Mouse (Mus musculus): ENCODE measurements around the gene Nbl1.

The Nbl1 gene

DNA sequence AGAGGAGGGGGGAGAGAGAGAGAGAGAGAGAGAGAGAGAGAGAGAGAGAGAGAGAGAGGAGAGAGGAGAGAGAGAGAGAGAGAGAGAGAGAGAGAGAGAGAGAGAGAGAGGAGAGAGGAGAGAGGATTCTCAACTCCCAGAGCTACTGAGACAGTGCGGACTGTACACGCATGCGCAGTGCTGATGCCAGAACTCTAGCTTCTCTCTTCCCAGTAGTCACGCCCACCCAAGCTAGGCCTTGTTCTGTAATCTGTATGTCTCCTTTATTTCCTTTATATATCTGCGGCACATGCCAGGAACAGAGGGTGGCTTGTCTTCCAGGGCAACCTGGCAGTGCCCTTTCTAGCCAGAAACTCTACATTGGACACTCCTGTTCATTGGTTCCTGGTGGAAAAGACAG is 28.0 kb downstream of the Nbl1 start:
- no peak for DNase-seq (ENCODE audit: low spot score in 2 of 2)

DNA sequence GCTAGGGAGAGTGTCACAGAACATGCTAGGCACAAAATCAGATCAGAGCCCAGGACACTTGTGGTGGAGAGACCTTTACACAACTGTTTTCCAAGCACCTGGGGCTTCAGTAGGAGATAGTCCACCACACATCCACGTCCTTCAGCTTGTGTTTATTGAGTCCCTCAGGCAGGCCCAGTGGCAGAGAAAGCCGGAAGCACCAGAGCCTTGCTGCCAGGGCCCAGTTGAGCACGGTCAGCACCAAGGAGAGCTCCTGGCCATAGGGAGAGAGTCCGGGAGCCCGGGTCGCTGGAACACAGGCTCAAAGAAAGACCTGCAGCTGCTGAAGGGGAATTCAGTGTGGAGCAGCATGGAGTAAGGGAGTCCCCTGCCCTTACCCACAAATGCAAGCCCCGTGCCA is 33.2 kb downstream of the Nbl1 start:
- DNase-seq (ENCODE audit: low spot score in 2 of 2) = no peak

DNA sequence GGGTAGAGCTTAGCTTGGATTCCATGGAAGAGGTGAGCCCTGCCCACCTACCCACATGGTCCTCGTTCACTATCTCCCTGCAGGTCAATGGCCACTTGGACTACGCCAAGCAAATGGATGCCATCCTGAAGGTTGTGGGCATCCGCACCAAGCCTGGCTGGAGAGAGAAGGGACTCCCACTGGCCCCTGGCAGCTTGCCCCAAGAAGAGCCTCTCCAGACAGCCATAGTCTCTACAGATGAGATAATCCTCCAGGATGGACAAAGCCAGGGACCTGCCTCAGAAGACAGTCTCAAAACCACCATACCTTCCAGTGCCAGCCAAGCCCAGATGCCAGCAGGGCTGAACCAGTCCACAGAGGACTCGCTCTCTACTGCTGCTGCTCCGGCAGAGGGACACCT is 34.8 kb downstream of the Nbl1 start:
- DNase-seq (ENCODE audit: low spot score in 2 of 2) = no peak

DNA sequence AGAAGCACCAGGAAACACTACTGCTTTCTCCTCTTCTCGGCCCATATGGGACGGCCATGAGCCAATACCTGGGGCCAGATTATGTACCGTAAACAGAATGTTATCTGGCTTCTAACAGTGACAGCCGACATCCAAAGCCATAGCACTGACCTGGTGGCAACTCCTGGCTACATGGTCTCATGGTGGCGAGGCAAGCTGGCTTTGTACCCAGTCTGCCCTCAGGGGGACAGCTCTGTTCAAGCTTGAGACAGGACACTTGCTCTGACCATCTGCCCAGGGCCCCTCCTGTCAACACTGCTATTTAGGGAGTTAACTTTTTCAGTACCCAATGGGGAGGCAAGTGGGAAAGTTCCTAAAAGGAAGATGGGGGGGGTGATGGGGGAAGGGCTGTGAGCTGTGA is 35.5 kb downstream of the Nbl1 start:
- no peak for DNase-seq (ENCODE audit: low spot score in 2 of 2)

DNA sequence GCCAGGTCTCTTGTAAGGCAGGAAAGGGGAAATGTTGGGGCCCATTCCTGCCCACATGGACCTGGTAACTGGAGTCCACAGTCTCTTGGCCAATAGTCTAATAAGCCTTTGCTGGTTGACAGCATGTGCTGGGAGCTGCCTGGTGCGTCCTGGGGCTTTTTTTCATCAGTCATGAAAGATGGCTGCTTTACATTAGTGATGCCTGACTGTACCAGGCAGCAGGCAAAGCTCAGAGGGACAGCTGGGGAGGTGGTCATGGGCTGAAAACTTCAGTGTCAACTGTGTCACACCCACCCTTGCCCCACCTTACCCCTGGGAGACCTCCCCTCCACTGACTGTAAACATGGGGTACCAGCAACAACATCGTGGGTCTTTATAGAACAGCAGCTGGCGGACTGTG is 37.0 kb downstream of the Nbl1 start:
- DNase-seq (ENCODE audit: low spot score in 2 of 2) = no peak

DNA sequence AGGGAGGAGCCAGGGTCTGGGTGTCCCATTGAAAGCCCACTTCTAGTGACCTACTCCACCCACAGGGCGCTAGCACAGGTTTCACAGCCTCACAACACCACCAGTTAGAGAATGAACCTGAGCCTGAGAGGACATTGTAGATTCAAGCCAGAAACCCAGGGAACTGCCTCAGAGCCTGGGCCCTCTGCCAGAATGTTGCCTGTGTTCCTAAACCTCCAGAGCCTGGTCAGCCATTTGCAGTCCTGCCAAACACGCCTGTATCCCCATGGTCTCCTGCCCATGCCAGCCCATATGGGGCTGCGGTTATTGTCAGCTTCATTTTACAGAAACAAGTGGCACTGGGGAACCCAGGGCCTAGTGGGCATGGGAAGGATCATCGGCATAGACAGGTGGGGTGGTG is 37.5 kb downstream of the Nbl1 start:
- DNase-seq (ENCODE audit: low spot score in 2 of 2) = no peak

DNA sequence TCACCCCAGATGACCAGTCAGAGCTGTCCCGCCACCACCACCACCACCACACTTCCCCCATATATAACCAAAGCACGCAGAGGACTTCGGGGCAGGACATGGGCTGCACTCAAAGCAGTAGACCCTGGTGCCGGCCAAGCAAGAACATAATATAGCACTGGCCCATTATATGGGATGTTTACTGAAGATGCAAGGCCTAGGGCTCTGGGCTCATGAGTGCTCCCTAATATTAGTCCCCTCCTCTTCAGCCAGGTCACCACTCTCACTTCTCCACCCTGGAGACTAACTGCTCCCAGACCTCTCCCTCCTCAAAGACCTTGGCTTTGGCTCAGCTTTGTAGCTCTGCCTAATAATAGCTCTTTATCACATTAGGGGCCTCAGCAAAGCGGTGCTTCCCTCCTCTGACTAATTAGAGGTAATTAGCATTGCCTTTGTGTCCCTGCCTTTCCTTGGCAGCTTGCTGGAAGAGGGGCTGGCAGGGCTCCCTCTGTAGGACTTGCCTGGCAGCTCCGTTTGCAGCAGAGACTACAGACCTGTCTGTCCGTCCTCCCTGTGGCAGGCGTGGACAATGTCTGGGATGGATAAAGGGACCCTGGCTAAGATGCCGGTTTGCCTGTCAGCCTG is 38.4 kb downstream of the Nbl1 start:
- DNase-seq (ENCODE audit: low spot score in 2 of 2) = no peak

DNA sequence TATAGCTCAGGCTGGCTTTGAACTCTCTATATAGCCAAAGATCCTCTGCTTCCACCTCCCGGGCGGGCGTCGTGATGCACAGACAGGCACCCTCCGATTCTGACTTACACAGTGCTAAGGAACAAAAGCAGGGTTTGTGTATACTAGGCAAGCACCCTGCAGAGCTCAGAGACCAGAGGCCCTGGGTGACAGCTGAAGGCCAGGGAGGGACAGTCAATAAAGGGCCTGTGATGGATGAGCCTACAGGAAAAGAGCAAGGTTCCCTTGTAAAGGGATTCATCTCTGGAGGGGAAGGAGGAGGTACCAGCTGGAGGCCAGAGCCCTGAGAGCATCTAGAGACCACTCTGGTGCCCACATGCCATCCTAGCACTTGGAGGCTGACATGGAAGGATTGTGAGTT is 39.4 kb downstream of the Nbl1 start:
- DNase-seq (ENCODE audit: low spot score in 2 of 2) = no peak

DNA sequence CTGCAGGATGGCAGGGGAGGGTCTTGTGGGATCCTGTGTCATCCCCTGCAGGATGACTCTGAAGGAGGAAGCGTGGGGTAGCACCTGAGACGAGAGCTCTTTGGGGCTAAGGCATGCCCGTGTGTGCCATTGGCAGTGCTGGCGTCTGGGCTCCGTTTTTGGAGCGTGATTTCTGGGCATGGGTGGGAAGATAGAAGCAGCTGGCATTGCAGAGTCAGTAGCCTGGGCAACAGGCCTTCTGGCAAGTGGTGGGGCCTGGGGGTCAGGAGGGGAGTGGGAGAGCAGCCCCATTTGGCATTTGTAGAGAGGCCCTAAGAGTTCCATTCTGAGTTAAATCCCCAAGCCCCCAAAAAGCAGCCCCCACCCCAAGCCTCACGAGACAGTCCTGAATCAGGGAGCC is 40.0 kb downstream of the Nbl1 start:
- no peak for DNase-seq (ENCODE audit: low spot score in 2 of 2)

DNA sequence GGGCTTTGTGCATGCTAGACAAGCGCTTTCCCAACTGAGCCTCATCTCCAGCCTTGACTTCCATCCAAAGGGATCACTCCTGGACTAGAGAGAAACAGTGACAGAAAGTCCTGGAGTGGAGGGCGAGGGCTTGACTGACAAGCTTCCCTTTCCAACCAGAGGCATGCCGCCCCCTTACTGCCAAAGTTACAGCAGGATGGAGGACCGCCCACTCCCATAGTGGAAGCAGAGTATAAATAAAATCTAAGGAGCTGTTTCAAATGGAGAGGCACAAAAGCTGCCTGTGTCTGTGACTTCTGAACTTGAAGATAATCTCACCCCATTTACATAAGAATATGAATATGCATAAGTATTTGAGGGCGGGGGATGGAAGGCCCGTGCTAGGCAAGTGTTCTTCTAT is 44.3 kb downstream of the Nbl1 start:
- DNase-seq (ENCODE audit: low spot score in 2 of 2) = no peak

DNA sequence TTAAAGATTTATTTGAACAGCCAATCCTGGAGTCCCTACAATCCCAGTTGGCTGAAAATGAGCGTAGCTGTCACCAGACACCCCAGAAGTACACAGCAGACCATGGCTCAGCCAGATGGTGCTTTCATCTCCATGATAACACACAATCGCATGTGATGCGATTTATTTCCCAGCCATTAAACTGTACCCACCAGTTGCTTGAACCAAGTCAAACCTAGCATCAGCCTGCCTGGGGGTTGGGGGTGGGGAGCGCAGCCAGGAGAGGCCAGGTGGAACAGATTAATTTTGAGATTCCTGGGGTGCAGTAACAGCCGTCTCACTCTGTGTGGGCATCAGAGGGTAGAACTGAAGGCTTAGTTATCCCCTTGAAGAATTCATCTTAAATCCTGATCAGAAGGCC is 46.4 kb downstream of the Nbl1 start:
- DNase-seq (ENCODE audit: low spot score in 2 of 2) = no peak

DNA sequence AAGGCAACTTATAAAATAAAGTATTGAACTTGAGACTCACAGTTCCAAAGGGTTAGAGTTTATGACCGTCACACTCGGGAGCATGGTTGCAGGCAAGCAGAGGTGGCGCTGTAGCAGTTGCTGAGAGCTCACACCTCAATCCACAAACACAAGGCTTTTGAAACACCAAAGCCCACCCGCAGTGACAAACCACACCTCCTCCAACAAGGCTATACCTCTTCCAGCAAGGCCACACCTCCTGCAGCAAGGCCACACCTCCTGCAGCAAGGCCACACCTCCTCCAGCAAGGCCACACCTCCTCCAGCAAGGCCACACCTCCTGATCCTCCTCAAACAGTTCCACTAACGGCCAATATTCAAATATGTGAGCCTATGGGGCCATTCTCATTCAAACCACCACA is 48.2 kb downstream of the Nbl1 start:
- DNase-seq (ENCODE audit: low spot score in 2 of 2) = no peak

DNA sequence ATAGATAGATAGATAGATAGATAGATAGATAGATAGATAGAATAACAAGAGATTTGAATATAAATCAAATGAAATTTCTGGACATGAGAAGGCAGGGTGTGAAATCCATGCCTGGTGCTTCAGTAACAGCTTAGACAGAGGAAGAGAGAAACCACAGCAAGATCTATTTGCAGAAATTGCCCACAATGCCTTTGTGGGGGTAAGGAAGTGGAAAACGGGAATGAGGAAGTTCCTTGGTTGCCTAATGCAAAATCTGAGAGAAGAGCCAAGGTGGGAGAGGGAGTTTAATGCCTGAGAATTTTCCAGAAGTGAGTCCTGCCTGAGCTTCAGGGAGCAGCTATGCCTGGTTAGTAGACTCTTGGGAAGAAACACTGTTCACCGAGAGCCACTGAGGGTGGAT is 49.2 kb downstream of the Nbl1 start:
- no peak for DNase-seq (ENCODE audit: low spot score in 2 of 2)

DNA sequence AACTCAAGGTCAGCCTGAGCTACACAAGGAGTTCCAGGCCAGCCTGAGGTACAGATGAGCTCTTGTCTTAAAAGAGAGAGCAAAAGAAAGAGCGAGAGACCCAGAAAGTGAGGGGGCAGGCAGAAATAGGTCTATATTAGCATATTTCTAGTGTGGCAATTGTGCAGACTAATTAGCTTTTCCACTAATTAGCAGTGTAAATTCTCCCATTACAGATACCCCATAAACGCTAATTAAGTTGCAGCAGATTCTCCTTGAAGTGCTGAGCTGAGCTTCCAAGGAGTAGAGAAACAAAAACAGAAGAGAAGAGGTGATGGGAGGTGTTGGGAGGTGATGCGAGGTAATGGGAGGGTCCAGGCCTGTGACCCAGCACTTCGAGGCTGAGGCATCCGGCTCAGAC is 50.2 kb downstream of the Nbl1 start:
- DNase-seq (ENCODE audit: low spot score in 2 of 2) = no peak

DNA sequence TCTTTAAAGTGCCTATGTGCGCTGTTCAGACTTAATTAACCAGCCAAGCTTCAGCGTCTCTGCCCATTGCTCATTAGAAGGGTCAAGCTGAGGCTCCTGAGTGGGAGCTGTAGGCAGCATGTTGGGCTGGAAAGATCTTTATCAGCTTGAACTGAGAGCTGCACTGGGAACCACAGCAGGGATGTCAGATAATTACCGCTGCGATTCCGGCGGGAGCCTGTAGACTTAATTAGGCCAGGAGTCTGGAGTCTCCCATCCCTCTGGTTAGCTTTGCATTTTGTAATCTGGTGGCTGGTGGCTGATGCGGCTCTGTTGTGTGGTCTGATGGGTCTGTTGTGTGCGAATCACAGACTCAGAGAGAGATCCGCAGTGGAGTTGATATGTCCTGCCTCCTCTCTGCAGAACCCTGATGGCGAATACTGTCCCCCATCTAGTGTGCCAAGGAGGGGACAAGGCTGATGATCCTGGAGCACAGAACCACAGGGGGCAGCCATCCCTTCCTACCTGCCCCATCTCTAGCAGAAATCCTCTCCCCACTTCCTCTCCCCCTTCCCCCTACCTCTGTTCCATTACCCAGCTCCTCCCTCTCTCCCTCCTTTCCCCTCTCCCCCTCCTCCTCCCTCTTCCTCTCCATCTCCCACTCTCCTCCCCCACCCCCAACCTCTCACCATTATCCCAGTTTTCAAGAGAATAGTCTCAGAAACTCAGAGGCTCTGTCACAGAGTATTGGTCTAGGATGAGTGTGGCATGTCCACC is 52.5 kb downstream of the Nbl1 start:
- DNase-seq (ENCODE audit: low spot score in 2 of 2) = no peak

DNA sequence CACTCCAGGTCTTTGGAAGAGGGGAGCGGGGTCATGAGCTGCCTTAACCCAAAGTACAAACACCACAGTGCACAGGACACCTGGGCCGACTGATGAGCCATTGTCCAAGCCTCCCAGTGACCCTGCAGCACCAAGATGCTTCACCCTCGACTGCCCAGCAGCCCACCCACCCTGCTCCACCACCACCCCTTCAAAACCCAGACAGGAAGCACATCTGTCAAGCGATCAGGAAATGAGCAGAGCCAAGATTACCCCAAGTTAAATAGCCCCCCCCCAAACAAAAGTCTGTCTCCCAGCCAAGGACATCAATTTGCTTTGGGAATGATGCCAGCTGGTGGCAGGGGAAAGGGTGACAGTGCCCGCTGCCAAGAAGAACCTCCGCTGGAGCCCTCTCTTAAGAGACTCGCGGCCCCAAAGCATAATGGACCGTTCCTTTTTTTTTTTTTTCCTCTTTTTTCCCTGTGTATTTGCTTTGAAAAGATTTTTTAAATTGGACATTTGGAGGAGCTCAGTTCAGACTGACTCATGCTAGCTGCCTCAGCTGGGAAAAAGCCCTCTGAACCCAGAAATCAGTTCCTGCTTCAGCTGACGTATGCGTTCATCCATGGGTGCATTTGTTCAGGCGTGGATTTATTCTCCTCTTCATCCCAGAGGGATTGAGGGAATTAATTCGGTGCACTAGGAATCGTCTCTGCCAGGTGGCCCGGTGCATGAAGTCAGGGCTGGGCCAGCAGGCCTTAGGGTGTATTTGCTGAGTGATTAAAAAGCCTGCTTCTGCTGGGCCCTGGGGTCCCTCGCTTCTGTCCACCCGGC is 54.8 kb downstream of the Nbl1 start:
- DNase-seq (ENCODE audit: low spot score in 2 of 2) = no peak

DNA sequence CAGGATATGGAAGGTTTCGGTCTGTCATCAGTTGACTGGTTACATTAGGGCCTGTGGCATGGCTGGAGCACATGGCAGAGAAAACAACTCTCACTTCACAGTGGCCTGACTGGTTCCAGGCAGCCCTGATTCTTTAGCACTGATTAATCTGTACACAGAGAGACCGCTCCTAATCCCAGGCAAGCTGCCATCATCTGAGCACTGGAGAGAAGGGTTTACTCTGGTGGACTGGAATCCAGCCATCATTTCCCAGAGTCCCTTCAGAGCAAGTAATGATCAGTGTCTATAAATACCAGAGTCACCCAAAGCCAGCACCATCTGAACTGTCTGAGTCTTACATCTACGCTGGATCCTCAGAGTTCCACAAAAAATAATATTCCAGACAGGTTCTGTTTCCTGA is 57.0 kb downstream of the Nbl1 start:
- no peak for DNase-seq (ENCODE audit: low spot score in 2 of 2)

DNA sequence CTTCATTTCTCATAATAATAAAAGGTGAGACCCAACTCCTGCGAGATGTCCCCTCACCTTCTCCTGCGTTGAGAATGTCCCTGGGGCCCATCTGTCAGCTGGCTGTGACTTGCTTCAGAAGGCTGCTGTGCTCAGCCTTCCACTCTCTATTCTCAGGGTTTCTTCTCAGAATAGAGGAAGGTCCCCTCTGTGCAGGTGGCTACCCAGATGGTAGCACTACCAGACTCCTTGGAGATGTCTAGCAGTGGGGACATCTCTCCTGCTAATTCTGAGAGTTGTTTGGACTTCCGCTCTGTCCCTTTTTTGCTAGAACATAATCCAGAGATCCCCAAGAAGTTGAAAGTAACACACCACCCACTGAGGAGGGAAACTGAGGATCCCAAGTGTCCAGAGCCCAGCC is 57.9 kb downstream of the Nbl1 start:
- no peak for DNase-seq (ENCODE audit: low spot score in 2 of 2)

DNA sequence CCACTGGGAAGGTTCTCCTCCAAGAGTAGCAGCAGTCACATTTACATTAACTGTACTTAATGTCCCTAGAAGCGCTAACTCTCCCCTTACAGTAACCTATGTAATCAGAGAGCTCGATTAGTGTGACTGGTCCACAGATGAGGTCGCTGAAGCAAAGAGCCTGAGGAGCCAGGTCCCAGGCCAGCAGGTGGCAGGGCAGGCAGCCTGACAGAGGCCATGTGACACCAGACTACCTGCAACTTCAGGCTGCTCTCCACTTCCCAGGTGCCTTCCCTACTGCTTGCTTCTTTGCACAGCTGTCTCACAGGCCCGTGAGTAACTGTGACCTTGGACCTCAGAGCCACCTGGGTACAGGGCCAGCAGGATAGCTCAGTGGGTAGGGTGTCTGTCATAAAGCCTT is 58.3 kb downstream of the Nbl1 start:
- DNase-seq (ENCODE audit: low spot score in 2 of 2) = no peak

DNA sequence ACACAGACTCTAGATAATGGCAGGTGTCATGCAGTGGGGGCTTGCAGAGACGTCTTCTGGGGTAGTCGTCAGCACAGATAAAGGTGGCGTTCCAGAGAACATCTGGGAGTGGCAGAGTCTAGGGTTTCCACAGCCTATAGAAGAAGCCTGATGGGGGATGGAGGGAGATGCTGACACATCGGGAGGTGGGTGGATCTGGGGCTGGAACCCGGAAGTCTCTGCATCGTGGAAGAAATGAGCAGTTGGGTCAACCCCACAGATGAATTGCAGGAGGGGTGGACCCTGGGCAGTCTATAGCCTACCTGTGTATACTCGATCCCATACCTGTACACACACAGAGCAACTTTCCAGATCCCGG is 58.8 kb downstream of the Nbl1 start:
- DNase-seq (ENCODE audit: low spot score in 2 of 2) = no peak

DNA sequence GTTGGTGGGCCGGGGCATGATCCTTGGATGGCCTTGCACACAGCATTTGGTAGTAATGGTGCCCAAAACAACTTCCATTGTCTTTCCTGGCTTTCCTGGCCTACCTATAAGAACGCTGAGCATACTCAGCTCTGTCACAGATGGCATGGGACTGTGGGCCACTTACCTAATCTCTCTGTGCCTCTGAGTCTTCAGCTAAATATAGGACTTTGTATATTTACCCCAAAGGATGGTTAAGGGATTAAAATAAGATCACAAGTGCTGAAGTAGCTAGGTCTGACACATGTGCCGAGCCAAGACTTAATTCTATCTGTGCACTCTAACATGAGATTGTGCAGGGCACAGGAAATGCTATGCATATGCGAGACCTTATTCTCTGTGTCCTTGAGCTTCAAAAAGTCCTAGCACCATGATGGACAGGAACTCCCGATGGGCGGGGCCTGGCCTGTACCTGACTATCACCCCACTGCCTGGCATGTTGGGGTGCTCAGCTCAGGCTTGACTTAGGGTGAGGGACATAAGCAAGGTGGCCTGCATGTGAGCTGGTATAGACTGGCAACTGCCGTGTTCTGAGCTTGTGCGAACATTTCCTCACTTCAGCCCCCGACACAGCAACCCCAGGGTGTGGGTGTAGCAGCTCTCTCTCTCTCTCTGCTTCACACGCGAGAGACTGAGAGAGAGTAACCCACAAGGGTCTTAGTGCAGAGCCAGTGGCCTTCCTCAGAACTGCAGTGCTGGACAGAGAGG is 59.4 kb downstream of the Nbl1 start:
- DNase-seq (ENCODE audit: low spot score in 2 of 2) = no peak

DNA sequence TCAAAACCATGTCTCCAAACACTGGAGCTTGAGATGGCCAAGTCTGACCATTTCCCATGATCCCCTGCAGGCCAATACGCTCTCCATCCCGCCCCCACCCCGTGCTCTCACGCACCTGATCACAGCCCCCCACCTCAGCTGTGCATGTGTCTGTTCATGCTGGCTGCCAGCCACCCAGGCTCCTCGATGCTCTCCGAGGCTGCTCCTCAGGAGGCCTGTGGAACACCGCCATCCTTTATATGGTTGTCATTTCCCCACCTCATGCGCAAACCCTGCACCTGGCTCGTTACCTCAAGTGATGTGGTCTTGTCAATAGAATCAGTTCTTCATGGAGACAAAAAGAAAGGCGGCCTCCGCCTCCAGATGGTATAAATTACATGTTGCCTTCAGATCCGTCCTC is 60.3 kb downstream of the Nbl1 start:
- DNase-seq (ENCODE audit: low spot score in 2 of 2) = no peak

Data from urinary bladder, adult 18-20 months (tissue).